Mouse (Mus musculus) fat pad, adult 2 months (tissue): ENCODE data around the gene Bag3.

Source experiments
- DNase-seq: peaks from one replicate; pipeline ENCODE4 v3.0.0-alpha.2; 2011; ENCODE audit warnings: low read depth, low spot score; ENCODE audit errors: extremely low read depth

Bag3 gene

DNA sequence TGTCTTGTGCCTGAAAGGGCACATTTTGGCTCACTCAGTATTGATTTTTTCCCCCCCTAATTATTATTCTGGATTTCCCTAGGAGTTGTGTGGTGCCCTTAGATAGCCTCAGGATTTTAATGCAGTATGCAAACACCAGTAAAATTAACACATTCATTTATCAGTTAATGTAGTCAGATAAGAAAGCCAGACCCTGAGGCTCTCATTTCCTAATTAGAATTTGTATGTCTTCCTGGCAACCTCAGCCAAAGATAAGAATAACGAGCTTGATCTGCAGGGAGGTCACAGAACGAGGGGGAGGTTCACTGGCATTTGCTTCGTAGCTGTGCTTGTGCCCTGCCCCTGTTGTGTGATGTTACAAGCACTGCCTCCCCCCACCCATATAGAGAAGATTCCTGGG is 12.7 kb downstream of the Bag3 start:
- DNase-seq, result no peak

DNA sequence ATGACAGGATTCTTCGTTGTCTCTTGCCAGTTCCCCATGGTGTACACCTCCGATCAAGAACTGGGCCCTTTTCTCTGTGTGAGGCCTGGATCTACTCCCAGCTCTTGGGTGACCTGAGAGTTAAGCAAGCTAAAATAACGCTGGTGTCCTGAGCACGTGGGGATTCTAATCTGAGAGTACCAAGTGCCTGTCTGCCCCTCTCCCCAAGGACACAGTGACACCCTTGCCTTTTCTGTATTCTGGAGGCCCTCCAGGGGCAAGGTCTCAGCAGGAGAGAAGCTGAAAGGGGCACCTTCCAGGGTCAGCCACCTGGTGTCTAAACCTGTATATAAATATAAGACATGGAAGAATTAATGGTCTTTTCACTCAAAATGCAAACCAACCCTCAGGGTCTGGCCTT is 14.3 kb downstream of the Bag3 start:
- no peak for DNase-seq

- DNase-seq, result no peak
Observed at GRCm38 (mm10) chr7:128538196-128538595, 14.8 kb downstream of the Bag3 start.

DNA sequence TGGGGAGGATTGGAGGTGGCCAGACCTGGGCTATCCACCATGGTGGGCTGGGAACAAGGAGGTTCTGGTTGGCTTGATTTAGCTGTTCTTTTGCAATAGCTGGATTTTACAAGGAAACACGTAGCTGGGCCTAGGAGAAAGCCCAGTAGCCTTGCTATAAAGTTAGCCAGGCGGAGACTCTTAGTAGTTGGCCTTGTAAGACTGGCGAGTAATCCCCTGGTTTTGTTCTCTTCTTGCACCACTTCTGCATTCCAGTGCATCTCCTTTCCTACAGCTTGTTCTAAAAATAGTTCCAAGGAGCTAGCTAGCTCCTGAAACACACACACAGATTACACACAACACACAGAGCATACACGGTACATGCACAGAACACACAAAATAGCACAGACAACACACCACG is 15.4 kb downstream of the Bag3 start:
- DNase-seq, result no peak

DNA sequence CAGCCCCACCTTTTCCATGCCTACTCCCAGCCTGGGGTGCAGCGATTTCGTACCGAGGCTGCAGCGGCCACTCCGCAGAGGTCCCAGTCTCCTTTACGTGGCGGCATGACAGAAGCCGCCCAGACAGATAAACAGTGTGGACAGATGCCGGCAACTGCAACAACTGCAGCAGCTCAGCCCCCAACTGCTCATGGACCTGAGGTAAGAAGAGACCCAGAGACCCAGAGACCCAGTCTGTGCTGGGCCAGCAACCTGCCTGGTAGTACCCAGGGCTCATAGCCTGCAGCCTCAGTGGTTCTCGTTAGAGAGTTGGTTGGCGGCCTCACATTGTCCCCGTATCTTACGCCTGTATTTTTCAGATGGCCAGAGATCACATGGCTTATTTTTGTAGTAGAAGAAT is 16.7 kb downstream of the Bag3 start:
- no peak for DNase-seq

DNA sequence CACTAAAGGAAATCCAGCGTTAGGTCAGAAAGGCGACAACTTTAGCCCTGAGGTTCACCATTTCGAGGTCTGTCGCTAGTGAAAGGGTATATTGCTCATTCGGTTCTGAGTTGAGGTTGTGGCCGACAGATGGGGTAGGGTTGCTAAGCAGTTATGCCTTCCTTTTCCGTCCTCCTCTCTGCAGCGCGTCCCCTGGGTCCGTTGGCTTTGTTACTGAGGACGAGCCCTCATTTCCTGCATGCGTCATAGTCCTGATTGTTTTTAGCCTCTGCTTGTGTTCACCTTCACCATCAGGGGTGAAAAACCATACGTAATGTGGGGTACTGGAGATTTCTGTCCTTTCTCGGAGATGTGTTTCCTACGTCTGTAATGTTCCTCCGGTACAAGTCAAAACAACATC is 17.3 kb downstream of the Bag3 start:
- no peak for DNase-seq

GRCm38 (mm10) chr7:128541186-128541585 is 17.8 kb downstream of the Bag3 start:
- no peak for DNase-seq

- DNase-seq, result no peak
Observed at GRCm38 (mm10) chr7:128541771-128542170, 18.4 kb downstream of the Bag3 start.

DNA sequence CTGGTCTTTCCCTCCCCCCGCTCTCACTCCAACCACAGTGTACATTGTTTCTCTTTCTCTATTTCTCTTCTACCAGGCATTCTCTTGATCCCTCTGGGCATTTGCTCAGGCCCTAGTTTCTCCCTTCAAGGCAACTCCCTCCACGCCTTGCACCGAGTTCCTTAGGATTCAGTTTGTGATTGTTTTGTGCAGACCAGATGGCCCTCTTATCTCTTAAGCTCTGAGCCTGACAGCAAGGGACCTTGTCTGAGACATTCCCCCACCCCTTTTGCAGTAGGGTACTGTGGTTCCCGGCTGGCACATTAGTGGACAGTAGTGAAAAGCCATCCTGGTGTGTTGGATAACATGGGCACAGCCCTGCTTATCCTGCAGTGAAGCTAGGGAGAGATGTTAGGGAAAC is 19.1 kb downstream of the Bag3 start:
- DNase-seq, result no peak

GRCm38 (mm10) chr7:128543148-128543855 is 19.9 kb downstream of the Bag3 start:
- DNase-seq, result no peak

DNA sequence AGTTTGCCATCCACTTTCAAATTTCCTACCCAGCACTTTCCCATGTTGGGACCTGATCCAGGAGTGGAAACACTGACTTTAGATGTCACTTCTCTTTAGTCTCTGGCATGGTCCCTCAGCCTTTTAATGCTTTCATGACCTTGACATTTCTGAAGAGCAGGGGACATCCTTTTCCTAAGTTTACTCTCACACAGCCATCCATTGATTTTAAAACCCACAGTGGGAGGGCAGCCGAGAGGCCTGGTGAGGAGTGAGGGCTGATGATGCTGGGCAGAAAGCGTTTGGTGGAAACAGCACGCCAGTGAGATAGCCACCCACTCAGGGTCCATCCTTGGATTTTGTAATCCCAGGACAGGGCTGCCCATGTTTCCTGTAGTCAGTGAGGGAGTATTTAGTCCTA is 20.5 kb downstream of the Bag3 start:
- DNase-seq, result no peak

DNA sequence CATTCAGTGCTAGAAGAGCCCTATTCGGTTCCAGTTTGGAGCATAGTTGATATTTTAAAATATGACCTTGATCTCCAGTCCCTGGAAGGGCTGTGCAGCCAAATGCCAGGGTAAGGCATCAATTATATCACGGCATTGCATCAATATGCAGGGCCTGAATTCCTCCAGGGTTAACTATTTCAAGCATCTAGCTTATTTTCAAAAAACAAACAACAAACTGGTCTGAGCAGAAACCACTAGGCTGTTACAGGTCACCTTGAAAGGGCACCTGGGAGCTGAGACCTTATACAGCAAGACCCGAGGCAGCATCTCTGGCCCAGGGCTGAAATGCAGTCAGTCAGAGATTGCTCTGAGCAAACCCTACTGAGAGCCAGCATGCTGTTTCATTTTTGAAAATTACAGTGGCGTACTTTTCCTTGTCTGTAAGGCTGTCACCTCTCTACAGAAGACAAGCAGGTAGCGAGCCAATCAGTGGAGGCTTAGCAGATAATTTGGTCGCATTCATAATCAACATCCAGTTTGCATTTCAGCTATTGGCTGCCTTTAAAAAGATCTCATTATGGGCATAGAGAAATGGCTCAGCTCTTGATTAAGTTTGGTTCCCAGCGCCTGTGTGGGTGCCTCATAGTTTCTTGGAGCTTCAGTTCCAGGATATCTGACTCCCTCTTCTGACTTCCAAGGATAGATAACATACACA is 21.3 kb downstream of the Bag3 start:
- DNase-seq, result no peak

DNA sequence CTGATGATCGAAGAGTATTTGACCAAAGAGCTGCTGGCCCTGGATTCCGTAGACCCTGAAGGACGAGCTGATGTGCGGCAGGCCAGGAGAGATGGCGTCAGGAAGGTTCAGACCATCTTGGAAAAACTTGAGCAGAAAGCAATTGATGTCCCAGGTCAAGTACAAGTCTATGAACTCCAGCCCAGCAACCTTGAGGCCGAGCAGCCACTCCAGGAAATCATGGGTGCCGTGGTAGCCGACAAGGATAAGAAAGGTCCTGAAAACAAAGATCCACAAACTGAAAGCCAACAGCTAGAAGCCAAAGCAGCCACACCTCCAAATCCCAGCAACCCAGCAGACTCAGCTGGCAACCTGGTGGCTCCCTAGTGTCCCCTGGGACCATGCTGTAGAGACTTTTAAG is 22.6 kb downstream of the Bag3 start:
- DNase-seq, result no peak

DNA sequence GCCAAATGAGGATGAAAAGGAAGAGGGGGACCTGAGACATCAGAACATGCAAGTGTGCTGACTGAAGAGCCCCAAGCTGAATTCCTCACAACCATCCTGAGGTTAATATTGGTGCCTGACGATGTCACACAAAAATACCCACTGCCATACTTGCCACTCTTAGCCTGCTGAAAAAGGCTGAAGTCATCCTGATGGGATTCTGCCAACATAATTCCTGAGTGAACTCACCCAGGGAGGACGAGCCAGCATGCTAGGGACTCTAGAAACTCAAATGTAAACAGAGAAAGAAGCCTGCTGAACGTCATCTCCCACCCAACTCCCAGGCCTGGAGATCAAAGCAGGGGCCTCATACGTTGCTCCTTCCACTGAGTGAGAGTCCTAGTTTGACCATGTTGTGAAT is 25.7 kb downstream of the Bag3 start:
- DNase-seq, result no peak

DNA sequence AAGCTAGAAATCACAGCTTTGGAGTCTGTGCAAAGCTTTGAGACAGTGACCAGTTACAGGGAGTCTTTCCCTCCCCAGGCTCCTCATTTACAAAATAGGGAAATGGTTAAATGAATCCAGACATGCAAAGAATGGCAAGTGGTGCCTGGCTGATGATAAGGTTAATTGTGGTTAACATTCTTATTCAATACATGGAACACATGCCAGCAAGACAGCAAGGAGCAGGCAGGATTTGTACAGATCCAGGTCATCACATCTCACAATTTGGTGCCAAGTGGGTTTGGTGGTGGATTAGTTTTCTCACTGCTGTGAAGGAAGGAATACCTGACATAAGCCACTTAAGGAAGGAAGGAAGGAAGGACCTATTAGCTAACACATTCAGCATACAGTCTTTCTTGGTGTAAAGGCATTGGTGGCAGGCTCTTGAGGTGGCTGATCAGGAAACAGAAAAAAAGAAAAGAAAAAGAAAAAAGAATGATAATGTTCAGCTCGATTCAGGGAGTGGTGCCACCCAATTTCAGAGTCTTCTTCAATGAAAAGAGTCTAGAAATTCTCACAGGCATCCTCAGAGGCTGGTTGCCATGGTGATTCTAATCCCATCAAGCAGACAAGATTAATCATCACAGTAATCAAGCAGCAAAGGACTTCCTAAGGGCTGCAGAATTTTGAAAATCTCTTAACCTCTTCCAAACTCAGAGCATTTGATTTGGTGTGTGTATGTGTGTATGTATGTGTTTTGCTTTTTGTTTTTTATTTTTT is 27.1 kb downstream of the Bag3 start:
- no peak for DNase-seq

- DNase-seq, result no peak
Observed at GRCm38 (mm10) chr7:128551087-128551457, 27.7 kb downstream of the Bag3 start.

- no peak for DNase-seq
Observed at GRCm38 (mm10) chr7:128553105-128553705, 29.8 kb downstream of the Bag3 start.

DNA sequence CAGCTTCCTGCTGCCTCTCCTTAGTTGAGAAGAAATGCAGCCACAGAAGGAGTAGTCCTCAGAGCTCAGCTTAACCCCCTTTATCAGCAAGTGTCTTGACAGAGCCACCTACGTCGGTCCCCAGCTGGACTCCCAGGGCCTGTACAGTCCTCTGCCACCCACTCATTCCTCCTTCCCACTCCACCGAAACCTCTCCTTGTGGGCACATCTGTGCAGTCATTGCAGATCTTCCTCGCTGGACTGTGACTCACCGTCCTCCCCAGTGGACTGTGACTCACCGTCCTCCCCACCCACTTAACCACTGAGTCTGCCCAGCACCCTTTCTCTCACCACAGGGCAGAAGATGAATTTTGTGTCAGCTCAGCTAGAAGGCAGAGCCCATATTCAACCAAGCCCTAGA is 31.1 kb downstream of the Bag3 start:
- DNase-seq, result no peak

GRCm38 (mm10) chr7:128555141-128555750 is 31.8 kb downstream of the Bag3 start:
- DNase-seq, result no peak

GRCm38 (mm10) chr7:128556923-128557430 is 33.6 kb downstream of the Bag3 start:
- DNase-seq, result no peak

DNA sequence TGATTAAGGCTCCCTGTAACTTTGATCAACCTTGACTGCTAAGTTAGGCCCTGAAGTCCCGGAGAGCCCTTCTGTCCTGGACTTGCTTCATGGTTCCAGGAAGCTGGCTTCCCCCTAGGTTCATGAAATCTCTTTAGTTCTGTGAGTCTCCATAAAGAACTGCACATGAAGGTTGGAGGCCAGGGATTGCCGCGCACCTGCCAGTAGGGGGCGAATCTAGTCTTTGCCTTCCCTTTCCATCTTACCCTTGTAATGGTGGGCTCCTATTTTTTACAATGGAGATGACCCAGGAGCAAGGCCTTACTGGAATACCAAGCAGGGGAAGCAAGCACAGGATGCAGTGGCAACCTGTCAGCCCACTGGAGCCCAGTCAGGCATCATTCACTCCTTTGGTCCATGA is 40.0 kb downstream of the Bag3 start:
- no peak for DNase-seq
